Mouse (Mus musculus) brain, embryonic 14.5 days (tissue): ENCODE measurements at regions not wholly inside any gene's neighbourhood (a gene's known extent, or its start where the extent isn't known, plus 50 kb on each side); places are given as distances from the start of the nearest gene placed in this dataset.

Source experiments
- CTCF ChIP-seq: fragments of 200-500 bp; IDR thresholded peaks from 2 replicates; pipeline ENCODE4 v1.5.1; 2012; ENCODE audit warnings: inconsistent platforms, mild to moderate bottlenecking, moderate library complexity, borderline replicate concordance; ENCODE audit not compliant: insufficient read depth, insufficient read length; ENCODE audit errors: extremely low read depth
- POLR2A ChIP-seq: fragments of 200-500 bp; IDR thresholded peaks from 2 replicates; pipeline ENCODE4 v1.6.1; 2012; ENCODE audit warnings: mild to moderate bottlenecking, inconsistent platforms, borderline replicate concordance; ENCODE audit not compliant: poor library complexity, insufficient read depth, insufficient read length, severe bottlenecking; ENCODE audit errors: extremely low read depth

- TF ChIP-seq CTCF: no peak
- TF ChIP-seq POLR2A: no peak
Measured at GRCm38 (mm10) chr15:25572495-25572894, 49.8 kb upstream of the Myo10 start.
